Mouse (Mus musculus): ENCODE measurements around the gene Meox1.

DNA sequence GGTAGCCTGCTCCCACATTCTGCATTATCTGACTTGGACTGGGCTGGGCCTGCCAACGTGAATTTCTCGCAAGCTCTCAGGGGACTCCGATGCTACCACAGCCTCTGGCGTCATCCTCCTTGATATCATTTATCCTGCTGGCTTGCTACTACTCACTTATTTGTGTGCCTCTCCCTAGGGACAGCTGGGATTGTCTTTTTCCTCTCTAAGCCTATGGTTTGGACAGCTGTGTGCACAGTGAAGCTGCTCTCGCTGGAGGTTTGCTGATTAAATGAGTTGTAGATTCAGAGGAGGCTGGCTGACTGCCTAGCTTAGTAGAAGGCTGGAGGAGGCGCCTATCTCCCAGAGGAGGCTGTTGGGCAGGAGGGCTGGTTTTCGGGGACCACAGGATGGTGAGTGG is 62.2 kb downstream of the Meox1 start:
- TF ChIP-seq CTCF (conservative IDR thresholded peaks at IDR 0.05; ENCODE audit: insufficient read depth, insufficient read length, low read depth, low read length) (no peak), POLR2A (IDR thresholded peaks at IDR 0.05; ENCODE audit: low read depth, low read length) (no peak)
